Mouse (Mus musculus) megakaryocyte, adult 5-6 weeks (primary cell): Measurements from ENCODE around the gene Rc3h1. TPM values are rescaled to one million over a fixed set of nuclear protein-coding genes. Genes with fewer than 3 reads are reported as not detected.

Source experiments
- total RNA-seq, 2 experiments: library from RNA; stranded (forward) in 1 of 2; stranded (reverse) in 1 of 2; fragments of 153-499, 151-499 nt in 1 of 2; fragments of 221-1000, 200-1000 nt in 1 of 2; gene quantifications; 2 replicates each; pipeline versions ENCODE4 v1.2.3 to v1.2.4; 2015 to 2017

Gene Rc3h1
- total RNA-seq, 2 experiments from 2014 or later, result 15.3 to 28.8 TPM

Other genes starting within 250 kb of the Rc3h1 start
- gene Rabgap1l, start 113.2 kb upstream of the Rc3h1 start, total RNA-seq (2015), result 60.8 and 78.6 TPM in 2 replicates
- gene Rabgap1l, start 113.2 kb upstream of the Rc3h1 start, total RNA-seq (2017), result 96.4 and 99.5 TPM in 2 replicates
- gene Serpinc1, start 72.2 kb downstream of the Rc3h1 start, total RNA-seq (2015), result 0.16 and 1.1 TPM in 2 replicates
- gene Serpinc1, start 72.2 kb downstream of the Rc3h1 start, total RNA-seq (2017), result 0.61 and 1.4 TPM in 2 replicates
- gene Zbtb37, start 128.4 kb downstream of the Rc3h1 start, total RNA-seq (2015), result 5.2 and 5.8 TPM in 2 replicates
- gene Zbtb37, start 128.4 kb downstream of the Rc3h1 start, total RNA-seq (2017), result 7.0 TPM in 2 replicates
- 18.3 and 20.9 TPM in 2 replicates for gene Dars2, start 164.2 kb downstream of the Rc3h1 start, total RNA-seq (2015)
- gene Dars2, start 164.2 kb downstream of the Rc3h1 start, total RNA-seq (2017), result 12.8 and 15.3 TPM in 2 replicates
- gene Cenpl, start 164.3 kb downstream of the Rc3h1 start, total RNA-seq (2015), result 42.7 and 56.4 TPM in 2 replicates
- 7.7 and 13.0 TPM in 2 replicates for gene Cenpl, start 164.3 kb downstream of the Rc3h1 start, total RNA-seq (2017)
- gene Klhl20, start 225.1 kb downstream of the Rc3h1 start, total RNA-seq (2015), result 28.1 and 30.4 TPM in 2 replicates
- gene Klhl20, start 225.1 kb downstream of the Rc3h1 start, total RNA-seq (2017), result 20.3 and 23.0 TPM in 2 replicates
- gene Ankrd45, start 236.3 kb downstream of the Rc3h1 start, total RNA-seq (2015), result not detected in 2 replicates
- gene Ankrd45, start 236.3 kb downstream of the Rc3h1 start, total RNA-seq (2017), result not detected in 2 replicates